ENCODE assay signal across 11 mouse cellular contexts in the genomic region with DNA sequence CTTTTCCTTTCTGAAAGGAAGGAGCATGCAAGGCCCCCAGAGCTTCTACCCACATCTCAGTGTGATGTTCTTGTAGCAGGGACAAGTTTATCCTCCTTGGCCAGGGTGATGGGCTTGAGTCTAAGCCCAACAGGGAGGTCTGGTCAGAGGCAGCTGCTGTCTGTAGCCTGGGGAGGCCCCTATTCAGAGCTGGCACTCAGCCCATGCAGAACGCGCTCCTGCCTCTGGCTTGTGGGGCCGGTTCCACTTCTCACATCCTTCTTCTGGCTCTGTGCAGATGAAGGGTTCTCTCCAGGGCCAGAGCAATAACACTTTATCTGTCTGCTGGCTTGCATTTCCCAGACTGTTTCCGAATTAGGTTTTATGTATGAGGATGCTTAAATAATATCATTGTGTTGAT. TPM values are rescaled to one million over a fixed set of nuclear protein-coding genes. Genes with fewer than 3 reads are reported as not detected.
A peak's percentile ranks its signal among the peaks of the same experiment; 100 is the strongest.
DNase-seq lines count a peak whose midpoint lies in the region; ATAC-seq and TF ChIP-seq lines count a peak whose summit lies in the region.
"Had no signal": no experiment of that assay in that cellular context is flagged by ENCODE, and none has a peak within 500 bp of the region (broad histone marks: within the 10 kb centered on the region; RNA-seq: fewer than 3 reads in every experiment).

No protein-coding gene starts in this region.

- peak; percentile 21 for DNase-seq in liver, adult 2 months (ENCODE audit: extremely low read depth, low read depth, low spot score)
- no peak for DNase-seq in liver, postnatal 0 days
- DNase-seq in gastrocnemius, postnatal 10 days = peak; percentile 76
- DNase-seq in skeletal muscle tissue, adult 2 months (ENCODE audit: low read depth, low spot score) = peak; percentile 73
- no peak for DNase-seq in layer of hippocampus, adult 11-12 months (ENCODE audit: low spot score)
- no peak for DNase-seq in frontal cortex, postnatal 10 days (ENCODE audit: low spot score in 2 of 2)
- no peak for DNase-seq in spleen, postnatal 10 days (ENCODE audit: low spot score in 2 of 2)

- no peak for ATAC-seq in liver, postnatal 0 days
- peak; percentile 80 for ATAC-seq in heart, embryonic 16.5 days (replicated peaks; ENCODE audit: extremely low read depth, insufficient read depth, low FRiP score)
- ATAC-seq: hindbrain, embryonic 16.5 days; Patski had no signal

- TF ChIP-seq POLR2A in liver, adult 2 months (IDR thresholded peaks at IDR 0.05; ENCODE audit: extremely low read depth, insufficient read depth, low read length) = no peak

- no peak overlapping the region for H3K27ac ChIP-seq in liver, adult 2 months (replicated peaks; ENCODE audit: insufficient read depth, low read depth, low read length)
- no peak overlapping the region for H3K27ac ChIP-seq in liver, postnatal 0 days (ENCODE audit: low read depth)
- peak overlapping the region; percentile 48; the same call in 1 of the 2 replicates for H3K27ac ChIP-seq in heart, embryonic 16.5 days (ENCODE audit: low read length)

- peaks cover 2% of the 10 kb centered on the region; the same call in 1 of the 2 replicates for H3K4me1 ChIP-seq in liver, adult 2 months (ENCODE audit: control insufficient read depth, insufficient read depth, low read length)
- no peaks in the 10 kb centered on the region; the same call in 1 of the 2 replicates for H3K4me1 ChIP-seq in liver, postnatal 0 days (ENCODE audit: insufficient read depth)
- peaks cover 8% of the 10 kb centered on the region for H3K4me1 ChIP-seq in heart, embryonic 16.5 days (ENCODE audit: control insufficient read depth, insufficient read depth, low read length)

- no peaks in the 10 kb centered on the region for H3K36me3 ChIP-seq in liver, adult 2 months (ENCODE audit: control insufficient read depth, insufficient read depth, low read length)
- no peaks in the 10 kb centered on the region for H3K36me3 ChIP-seq in liver, postnatal 0 days (replicated peaks; ENCODE audit: insufficient read depth, low read length)
- H3K36me3 ChIP-seq in heart, embryonic 16.5 days (ENCODE audit: control insufficient read depth, insufficient read depth) = no peaks in the 10 kb centered on the region

- TF ChIP-seq EP300 in liver, postnatal 0 days (IDR thresholded peaks at IDR 0.05; ENCODE audit: low read depth) = no peak

- no peak overlapping the region for H3K4me3 ChIP-seq in liver, adult 2 months (ENCODE audit: insufficient read depth, low read depth, low read length)
- H3K4me3 ChIP-seq in liver, postnatal 0 days (ENCODE audit: low read depth, low read length) = no peak overlapping the region
- no peak overlapping the region for H3K4me3 ChIP-seq in heart, embryonic 16.5 days (ENCODE audit: low read length)
- H3K4me3 ChIP-seq: erythroblast, embryonic 14.5 days had no signal

- H3K79me2 ChIP-seq in liver, adult 2 months (ENCODE audit: control insufficient read depth, insufficient read depth, low read length) = no peaks in the 10 kb centered on the region

- no peak overlapping the region for H3K4me2 ChIP-seq in liver, postnatal 0 days (ENCODE audit: low read depth, low read length)
- H3K4me2 ChIP-seq in heart, embryonic 16.5 days (ENCODE audit: low read depth, low read length) = no peak overlapping the region

- no peak overlapping the region for H3K9ac ChIP-seq in liver, adult 2 months (ENCODE audit: low read depth, low read length)
- H3K9ac ChIP-seq in liver, postnatal 0 days (replicated peaks) = no peak overlapping the region
- no peak overlapping the region for H3K9ac ChIP-seq in heart, embryonic 16.5 days (ENCODE audit: low read length)

- no peaks in the 10 kb centered on the region for H3K27me3 ChIP-seq in liver, adult 2 months (ENCODE audit: control insufficient read depth, insufficient read depth, low read length)
- H3K27me3 ChIP-seq in liver, postnatal 0 days (ENCODE audit: insufficient read depth, low read length) = no peaks in the 10 kb centered on the region
- H3K27me3 ChIP-seq in heart, embryonic 16.5 days (ENCODE audit: control insufficient read depth, insufficient read depth, low read length) = no peaks in the 10 kb centered on the region
- H3K27me3 ChIP-seq: Patski had no signal

- 90% methylated on average over 4 of the region's 4 CpGs for WGBS in liver, adult 2 months
- WGBS in liver, postnatal 0 days (ENCODE audit: insufficient replicate concordance) = 77% methylated on average over 4 of the region's 4 CpGs
- WGBS in heart, embryonic 16.5 days = 27% methylated on average over 4 of the region's 4 CpGs

- H3K9me3 ChIP-seq in liver, postnatal 0 days (ENCODE audit: low read length) = peaks cover 4% of the 10 kb centered on the region; the same call in 1 of the 2 replicates
- H3K9me3 ChIP-seq in heart, embryonic 16.5 days (replicated peaks; ENCODE audit: control insufficient read depth, low read length) = 0 out of 2 replicates have a peak, but pooled peaks cover 3% of the 10 kb centered on the region

- TF ChIP-seq CTCF in liver, adult 2 months (IDR thresholded peaks at IDR 0.05; ENCODE audit: low read depth, low read length) = no peak
- TF ChIP-seq CTCF in liver, postnatal 0 days (IDR thresholded peaks at IDR 0.05; ENCODE audit: low read depth) = no peak

RNA-seq across cellular contexts. Expression of a gene that starts 44.3 kb away (rescaled TPM):
- 1.4 and 2.1 TPM in 2 replicates for total RNA-seq in liver, adult 2 months (2014; rRNA removed)
- 2.3 and 2.6 TPM in 2 replicates for polyA plus RNA-seq in liver, adult 2 months (2012; rRNA removed)
- 2.2 and 2.3 TPM in 2 replicates for polyA plus RNA-seq in liver, postnatal 0 days (2015; fragmentation: Nextera tagmentation; extraction: Ambion mirVana)
- total RNA-seq in gastrocnemius, postnatal 10 days (2021) = 10 to 100 TPM; 27.3 to 37.4 TPM
- polyA plus RNA-seq in heart, embryonic 16.5 days (2015; fragmentation: Nextera tagmentation; extraction: Ambion mirVana) = 8.2 and 9.8 TPM in 2 replicates
- polyA plus RNA-seq: erythroblast, embryonic 14.5 days had no signal

Comparison
In these comparisons a context has a peak if more than half of its experiments do, and no peak if none do; other contexts are left out.
1. DNase-seq: peak in liver, adult 2 months (single experiment), gastrocnemius, postnatal 10 days (single experiment) and skeletal muscle tissue, adult 2 months (single experiment); none in liver, postnatal 0 days (single experiment), layer of hippocampus, adult 11-12 months (single experiment), frontal cortex, postnatal 10 days (0 of 2) and spleen, postnatal 10 days (0 of 2).